Mouse (Mus musculus) forebrain, embryonic 15.5 days (tissue): Measurements from ENCODE around the gene Sik2. TPM values are rescaled to one million over a fixed set of nuclear protein-coding genes. Genes with fewer than 3 reads are reported as not detected.

Experiments used
- ATAC-seq: fragments of 200-750 bp; cut with Nextera tagmentation; replicated peaks from 2 replicates; pipeline ENCODE4 v1.8.0; 2017; ENCODE audit warnings: mild to moderate bottlenecking, moderate TSS enrichment, moderate library complexity
- H3K27ac ChIP-seq: fragments of 300-500 bp; sonication (generic); replicated peaks from 2 replicates; pipeline ENCODE4 v1.5.1; 2015; ENCODE audit warnings: mild to moderate bottlenecking, inconsistent platforms
- H3K27me3 ChIP-seq: fragments of 300-500 bp; sonication (generic); 2 replicates; pipeline ENCODE4 v1.6.1; 2015; ENCODE audit warnings: inconsistent platforms
- H3K36me3 ChIP-seq: fragments of 300-500 bp; sonication (generic); 2 replicates; pipeline ENCODE4 v1.6.1; 2015; ENCODE audit warnings: mild to moderate bottlenecking, inconsistent platforms
- H3K4me1 ChIP-seq: fragments of 300-500 bp; sonication (generic); 2 replicates; pipeline ENCODE4 v1.6.1; 2015; ENCODE audit warnings: inconsistent platforms
- H3K4me2 ChIP-seq: fragments of 300-500 bp; sonication (generic); replicated peaks from 2 replicates; pipeline ENCODE4 v1.6.1; 2015; ENCODE audit warnings: mild to moderate bottlenecking, inconsistent platforms
- H3K4me3 ChIP-seq: fragments of 300-500 bp; sonication (generic); 2 replicates; pipeline ENCODE4 v1.5.1; 2015; ENCODE audit warnings: mild to moderate bottlenecking, inconsistent platforms
- H3K9ac ChIP-seq: fragments of 300-500 bp; sonication (generic); replicated peaks from 2 replicates; pipeline ENCODE4 v1.6.1; 2015; ENCODE audit warnings: mild to moderate bottlenecking, inconsistent platforms
- H3K9me3 ChIP-seq: fragments of 300-500 bp; sonication (generic); 2 replicates; pipeline ENCODE4 v1.6.1; 2016; ENCODE audit warnings: inconsistent platforms
- WGBS: fragments of 180-500 bp; shearing (Covaris S2); methylation state at CpG from one replicate; pipeline ENCODE4 v1.1.7; 2015; ENCODE audit warnings: mixed read lengths; 5-methylcytosine and 5-hydroxymethylcytosine counted together
- polyA plus RNA-seq: library from polyadenylated mRNA; unstranded; fragments of >200 nt; fragmentation: Nextera tagmentation; extraction: Ambion mirVana; gene quantifications from 2 replicates; pipeline ENCODE4 v1.2.1, GENCODE M21; 2015

Sik2 gene
- polyA plus RNA-seq, 1 experiment from 2014 or later, result 19.5 TPM

GRCm38 (mm10) chr9:50974631-50975030 is 34.2 kb downstream of the Sik2 start:
- no peaks in the 10 kb centered on the region for H3K27me3 ChIP-seq
- ATAC-seq, result peak; percentile 64
- no peak overlapping the region for H3K4me3 ChIP-seq
- H3K36me3 ChIP-seq, result no peaks in the 10 kb centered on the region
- 76% methylated on average over 7 of the region's 7 CpGs for WGBS
- no peak overlapping the region for H3K9ac ChIP-seq
- peaks cover 6% of the 10 kb centered on the region for H3K4me1 ChIP-seq
- H3K27ac ChIP-seq, result peak overlapping the region; percentile 12; the same call in 1 of the 2 replicates
- no peaks in the 10 kb centered on the region for H3K9me3 ChIP-seq
- H3K4me2 ChIP-seq, result no peak overlapping the region

DNA sequence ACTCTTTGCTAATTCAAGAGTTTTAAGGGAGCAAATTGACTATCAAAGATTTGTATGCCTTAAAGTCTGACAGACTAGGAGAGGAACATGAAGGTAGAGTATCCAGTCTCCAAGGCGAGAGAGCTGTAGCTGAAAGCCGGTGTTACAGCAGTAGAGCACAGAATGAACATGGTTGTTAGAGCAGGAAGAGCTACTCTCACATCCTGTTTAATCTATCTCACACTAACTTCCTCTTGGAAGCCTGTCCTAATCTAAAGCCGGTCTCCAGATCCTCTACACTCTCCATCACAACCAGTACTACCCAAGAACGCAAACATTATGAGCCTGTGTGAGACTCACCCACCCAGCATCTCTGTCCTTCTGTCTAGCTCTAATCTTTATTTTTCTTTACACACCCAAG is 38.5 kb downstream of the Sik2 start:
- Histone ChIP-seq H3K4me1 (peaks cover 12% of the 10 kb centered on the region), H3K9me3 (no peaks in the 10 kb centered on the region), H3K4me3 (no peak overlapping the region), H3K36me3 (no peaks in the 10 kb centered on the region), H3K27me3 (no peaks in the 10 kb centered on the region), H3K27ac (no peak overlapping the region), H3K4me2 (no peak overlapping the region), H3K9ac (no peak overlapping the region)
- WGBS, result 97% methylated on average over 4 of the region's 4 CpGs
- ATAC-seq, result no peak

GRCm38 (mm10) chr9:50969266-50969665 is 39.6 kb downstream of the Sik2 start:
- Histone ChIP-seq H3K4me2 (no peak overlapping the region), H3K4me3 (no peak overlapping the region), H3K9ac (no peak overlapping the region), H3K27me3 (no peaks in the 10 kb centered on the region), H3K4me1 (peaks cover 12% of the 10 kb centered on the region), H3K27ac (peak overlapping the region; percentile 49; the same call in 1 of the 2 replicates), H3K36me3 (no peaks in the 10 kb centered on the region), H3K9me3 (no peaks in the 10 kb centered on the region)
- ATAC-seq, result no peak
- 57% methylated on average over 3 of the region's 3 CpGs for WGBS

DNA sequence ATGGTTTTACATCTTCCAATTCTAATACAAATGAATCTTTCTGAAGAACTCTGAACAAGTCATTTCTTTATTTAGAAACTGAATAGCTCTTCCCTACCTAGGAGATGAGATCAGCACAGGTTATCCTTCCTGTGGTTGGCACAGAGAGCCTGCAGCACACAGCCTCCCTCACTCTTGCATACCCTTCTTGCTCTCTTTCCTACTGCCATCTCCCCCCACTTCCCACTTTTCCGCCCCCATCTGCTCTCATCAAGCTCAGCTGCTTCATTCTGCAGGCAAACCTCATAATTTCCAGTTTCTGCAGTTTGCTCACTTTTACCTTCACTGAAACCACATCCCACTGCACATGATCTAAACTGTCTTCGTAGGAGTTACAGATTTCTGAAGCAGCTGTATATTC is 42.6 kb downstream of the Sik2 start:
- Histone ChIP-seq H3K27ac (0 out of 2 replicates have a peak overlapping the region, but pooled peaks have one; percentile 52), H3K27me3 (no peaks in the 10 kb centered on the region), H3K9ac (no peak overlapping the region), H3K4me3 (no peak overlapping the region), H3K4me1 (peaks cover 10% of the 10 kb centered on the region; the same call in 1 of the 2 replicates), H3K36me3 (no peaks in the 10 kb centered on the region), H3K4me2 (no peak overlapping the region), H3K9me3 (no peaks in the 10 kb centered on the region)
- no peak for ATAC-seq
- WGBS, result 69% methylated on average over 2 of the region's 2 CpGs

DNA sequence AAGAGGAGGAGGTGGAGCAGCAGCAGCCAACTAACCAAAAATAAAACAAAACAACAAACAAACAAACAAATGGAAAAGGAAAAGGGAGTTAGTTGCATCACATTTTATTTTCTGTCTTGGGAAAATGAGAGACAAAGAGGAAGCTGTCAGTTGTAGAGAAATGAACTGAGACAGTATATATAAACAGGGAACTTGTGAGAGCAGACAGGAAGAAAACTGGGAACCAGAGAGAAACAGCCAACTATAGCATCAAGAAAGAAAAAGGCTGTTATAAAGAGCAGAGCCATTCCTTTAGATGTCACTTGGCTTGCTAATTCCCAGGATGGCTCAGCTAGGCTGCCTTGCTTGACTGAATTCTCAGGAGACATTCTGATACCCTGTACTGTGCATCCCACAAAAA is 43.5 kb downstream of the Sik2 start:
- no peaks in the 10 kb centered on the region for H3K36me3 ChIP-seq
- ATAC-seq, result no peak
- H3K9ac ChIP-seq, result no peak overlapping the region
- peaks cover 10% of the 10 kb centered on the region; the same call in 1 of the 2 replicates for H3K4me1 ChIP-seq
- no peak overlapping the region for H3K4me2 ChIP-seq
- H3K27me3 ChIP-seq, result no peaks in the 10 kb centered on the region
- H3K9me3 ChIP-seq, result no peaks in the 10 kb centered on the region
- H3K4me3 ChIP-seq, result no peak overlapping the region
- no peak overlapping the region; the same call in 1 of the 2 replicates for H3K27ac ChIP-seq

DNA sequence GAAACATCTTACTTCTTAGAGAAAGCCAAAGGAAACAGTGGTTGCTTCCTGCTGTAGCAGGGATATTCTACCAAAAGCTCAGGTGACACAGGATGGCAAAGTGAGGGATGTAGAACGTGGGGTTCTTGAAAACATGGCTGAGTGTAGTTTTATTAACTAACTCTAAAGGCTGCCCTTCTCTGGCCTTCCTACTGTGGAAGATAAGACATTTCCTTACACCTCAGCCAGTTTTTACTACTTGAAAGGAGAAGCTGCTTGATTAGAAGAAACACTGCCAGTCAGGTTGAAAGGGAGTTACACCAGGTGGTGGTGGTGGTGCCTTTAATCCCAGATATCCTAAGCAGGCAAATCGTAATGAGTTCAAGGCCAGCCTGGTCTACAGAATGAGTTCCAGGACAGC is 44.0 kb downstream of the Sik2 start:
- H3K27ac ChIP-seq, result no peak overlapping the region
- H3K4me2 ChIP-seq, result no peak overlapping the region
- H3K9me3 ChIP-seq, result no peaks in the 10 kb centered on the region
- no peaks in the 10 kb centered on the region for H3K36me3 ChIP-seq
- peaks cover 10% of the 10 kb centered on the region; the same call in 1 of the 2 replicates for H3K4me1 ChIP-seq
- WGBS, result 82% methylated on average over 2 of the region's 2 CpGs
- no peak overlapping the region for H3K9ac ChIP-seq
- no peak overlapping the region for H3K4me3 ChIP-seq
- ATAC-seq, result no peak
- H3K27me3 ChIP-seq, result no peaks in the 10 kb centered on the region

GRCm38 (mm10) chr9:50957956-50958489 is 50.9 kb downstream of the Sik2 start:
- no peak overlapping the region for H3K27ac ChIP-seq
- no peak overlapping the region for H3K4me3 ChIP-seq
- no peak overlapping the region for H3K9ac ChIP-seq
- no peak overlapping the region for H3K4me2 ChIP-seq
- H3K9me3 ChIP-seq, result no peaks in the 10 kb centered on the region
- no peak for ATAC-seq
- no peaks in the 10 kb centered on the region for H3K36me3 ChIP-seq
- H3K27me3 ChIP-seq, result no peaks in the 10 kb centered on the region
- H3K4me1 ChIP-seq, result peaks cover 3% of the 10 kb centered on the region; the same call in 1 of the 2 replicates
- 54% methylated on average over 6 of the region's 6 CpGs for WGBS

- no peak overlapping the region for H3K9ac ChIP-seq
- no peaks in the 10 kb centered on the region for H3K9me3 ChIP-seq
- ATAC-seq, result 0 out of 2 replicates have a peak, but pooled peaks have one; percentile 26
- H3K27me3 ChIP-seq, result no peaks in the 10 kb centered on the region
- H3K4me1 ChIP-seq, result peaks cover 3% of the 10 kb centered on the region; the same call in 1 of the 2 replicates
- no peak overlapping the region for H3K4me3 ChIP-seq
- H3K27ac ChIP-seq, result 0 out of 2 replicates have a peak overlapping the region, but pooled peaks have one; percentile 34
- no peaks in the 10 kb centered on the region for H3K36me3 ChIP-seq
- 66% methylated on average over 3 of the region's 3 CpGs for WGBS
- no peak overlapping the region for H3K4me2 ChIP-seq
Measured at GRCm38 (mm10) chr9:50955176-50955575, 53.7 kb downstream of the Sik2 start.

DNA sequence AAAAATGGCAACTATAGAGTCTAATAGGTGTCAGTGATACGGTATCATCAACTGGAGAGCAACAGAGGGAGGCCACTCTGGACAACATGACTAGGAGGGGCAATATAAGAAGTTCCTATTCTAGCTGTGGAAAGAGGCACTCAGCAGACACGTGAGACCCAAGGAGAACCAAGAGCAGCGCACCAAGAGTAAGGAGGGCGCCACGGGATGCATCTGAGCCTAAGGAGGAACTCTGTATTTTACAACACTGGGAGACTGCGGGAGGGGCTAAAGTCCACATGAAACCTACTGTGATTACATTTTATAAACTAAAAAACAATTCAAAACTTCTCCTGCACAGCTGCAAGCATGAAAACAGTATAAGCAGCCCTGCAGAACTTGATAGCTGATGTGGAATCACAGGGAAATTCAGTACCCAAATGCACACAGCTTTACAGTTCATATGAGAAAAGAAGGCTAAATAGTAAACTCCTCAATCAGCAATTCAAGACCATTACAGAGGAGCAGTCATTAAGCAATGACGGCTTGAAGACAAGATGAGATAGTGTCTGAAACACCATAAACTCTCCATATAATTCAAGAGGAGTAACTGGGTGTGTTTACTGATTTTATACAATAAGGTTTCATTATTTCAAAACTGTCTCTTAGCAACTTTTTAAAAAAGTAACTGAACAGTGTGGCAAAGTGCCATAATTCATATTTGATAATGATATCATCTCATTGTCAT is 60.6 kb downstream of the Sik2 start:
- no peak overlapping the region for H3K4me3 ChIP-seq
- H3K4me2 ChIP-seq, result no peak overlapping the region
- WGBS, result 95% methylated on average over 7 of the region's 7 CpGs
- H3K27ac ChIP-seq, result no peak overlapping the region
- no peaks in the 10 kb centered on the region for H3K4me1 ChIP-seq
- no peaks in the 10 kb centered on the region for H3K9me3 ChIP-seq
- H3K36me3 ChIP-seq, result no peaks in the 10 kb centered on the region
- no peaks in the 10 kb centered on the region for H3K27me3 ChIP-seq
- ATAC-seq, result no peak
- no peak overlapping the region for H3K9ac ChIP-seq

DNA sequence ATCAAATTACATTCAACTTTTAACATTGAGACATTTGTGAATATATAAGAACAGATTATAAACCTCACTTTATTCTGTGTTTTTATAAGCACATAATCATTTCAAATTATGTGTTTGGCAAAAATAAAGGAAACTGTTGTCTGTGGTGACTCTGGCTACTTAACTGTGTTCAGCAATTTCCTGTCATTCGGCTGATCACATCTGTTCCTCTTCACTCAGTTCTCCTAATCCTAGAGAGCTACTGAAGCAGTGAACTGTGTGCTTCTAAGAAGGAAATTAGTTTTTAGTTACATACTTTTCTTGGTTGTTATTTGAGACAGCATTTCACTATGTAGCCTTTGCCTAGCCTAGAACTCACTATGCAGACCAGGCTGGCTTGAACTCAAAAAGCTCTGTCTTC is 62.5 kb downstream of the Sik2 start:
- H3K9me3 ChIP-seq, result no peaks in the 10 kb centered on the region
- no peak overlapping the region for H3K27ac ChIP-seq
- ATAC-seq, result no peak
- WGBS, result 76% methylated on average over 1 of the region's 1 CpGs
- no peaks in the 10 kb centered on the region for H3K4me1 ChIP-seq
- H3K4me3 ChIP-seq, result no peak overlapping the region
- no peak overlapping the region for H3K4me2 ChIP-seq
- H3K9ac ChIP-seq, result no peak overlapping the region
- no peaks in the 10 kb centered on the region for H3K36me3 ChIP-seq
- H3K27me3 ChIP-seq, result no peaks in the 10 kb centered on the region

- 100% methylated on average over 1 of the region's 1 CpGs for WGBS
- H3K27me3 ChIP-seq, result no peaks in the 10 kb centered on the region
- no peak overlapping the region for H3K4me2 ChIP-seq
- H3K4me1 ChIP-seq, result no peaks in the 10 kb centered on the region
- no peaks in the 10 kb centered on the region for H3K36me3 ChIP-seq
- no peak overlapping the region for H3K27ac ChIP-seq
- ATAC-seq, result no peak
- no peak overlapping the region for H3K9ac ChIP-seq
- no peak overlapping the region for H3K4me3 ChIP-seq
- no peaks in the 10 kb centered on the region for H3K9me3 ChIP-seq
Measured at GRCm38 (mm10) chr9:50944826-50945225, 64.0 kb downstream of the Sik2 start.

- Histone ChIP-seq H3K27ac (no peak overlapping the region), H3K4me2 (no peak overlapping the region), H3K36me3 (no peaks in the 10 kb centered on the region), H3K9ac (no peak overlapping the region), H3K9me3 (no peaks in the 10 kb centered on the region), H3K4me1 (no peaks in the 10 kb centered on the region), H3K4me3 (no peak overlapping the region), H3K27me3 (no peaks in the 10 kb centered on the region)
- WGBS, result 65% methylated on average over 2 of the region's 2 CpGs
- no peak for ATAC-seq
Measured at GRCm38 (mm10) chr9:50942711-50943110, 66.2 kb downstream of the Sik2 start.
